Mouse (Mus musculus) hindbrain, postnatal 0 days (tissue): ENCODE measurements around the gene Eif4a1. TPM values are rescaled to one million over a fixed set of nuclear protein-coding genes. Genes with fewer than 3 reads are reported as not detected.
"Not testable (repeated sequence)": the region's sequence is repeated elsewhere in the genome, so short reads cannot be mapped to it uniquely, and the experiment has no call there.

ENCODE experiments used
- ATAC-seq: fragments of 200-750 bp; cut with Nextera tagmentation; 2 replicates; pipeline ENCODE4 v1.8.0; 2017; ENCODE audit warnings: mild to moderate bottlenecking, moderate TSS enrichment, moderate library complexity
- DNase-seq: peaks from one replicate; pipeline ENCODE4 v3.0.0-alpha.2; 2015; ENCODE audit warnings: low spot score
- H3K27ac ChIP-seq: fragments of 300-500 bp; sonication (generic); 2 replicates; pipeline ENCODE4 v1.5.1; 2014; ENCODE audit warnings: mild to moderate bottlenecking
- H3K27me3 ChIP-seq: fragments of 300-500 bp; sonication (generic); 2 replicates; pipeline ENCODE4 v1.6.1; 2014; ENCODE audit warnings: low read length, mixed read lengths; ENCODE audit not compliant: insufficient read depth
- H3K36me3 ChIP-seq: fragments of 300-500 bp; sonication (generic); 2 replicates; pipeline ENCODE4 v1.6.1; 2014; ENCODE audit warnings: low read length, mixed read lengths; ENCODE audit not compliant: insufficient read depth
- H3K4me1 ChIP-seq: fragments of 300-500 bp; sonication (generic); 2 replicates; pipeline ENCODE4 v1.6.1; 2014; ENCODE audit warnings: antibody characterized with exemption, low read length, mixed read lengths; ENCODE audit not compliant: insufficient read depth
- H3K4me2 ChIP-seq: fragments of 300-500 bp; sonication (generic); 2 replicates; pipeline ENCODE4 v1.6.1; 2014; ENCODE audit warnings: low read depth, mild to moderate bottlenecking, low read length, moderate library complexity, mixed read lengths
- H3K4me3 ChIP-seq: fragments of 300-500 bp; sonication (generic); 2 replicates; pipeline ENCODE4 v1.5.1; 2014; ENCODE audit warnings: low read length
- H3K9ac ChIP-seq: fragments of 300-500 bp; sonication (generic); replicated peaks from 2 replicates; pipeline ENCODE4 v1.6.1; 2014; ENCODE audit warnings: mild to moderate bottlenecking, low read length, moderate library complexity, mixed read lengths
- H3K9me3 ChIP-seq: fragments of 300-500 bp; sonication (generic); 2 replicates; pipeline ENCODE4 v1.6.1; 2016; ENCODE audit warnings: low read length, mixed read lengths
- CTCF ChIP-seq: IDR thresholded peaks from 2 replicates; pipeline ENCODE4 v1.5.1; 2016; ENCODE audit warnings: antibody characterized with exemption, control low read depth, low read depth
- WGBS: fragments of 180-500 bp; shearing (Covaris S2); extraction: QIAGEN DNeasy Blood & Tissue Kit; methylation state at CpG from one replicate; pipeline ENCODE4 v1.1.7; 2014; 5-methylcytosine and 5-hydroxymethylcytosine counted together
- polyA plus RNA-seq: library from polyadenylated mRNA; unstranded; fragments of >200 nt; fragmentation: Nextera tagmentation; extraction: Ambion mirVana; gene quantifications from 2 replicates; pipeline ENCODE4 v1.2.1, GENCODE M21; 2015
- total RNA-seq: library from RNA; depleted of rRNA; stranded (reverse); fragments of >200 nt; gene quantifications from 2 replicates; pipeline ENCODE4 v1.2.3, GENCODE M21; 2014

Eif4a1 gene
- total and polyA plus RNA-seq, 2 experiments from 2014 or later = 427 to 696 TPM

GRCm38 (mm10) chr11:69645860-69646259, 26.4 kb downstream of the Eif4a1 start:
- TF ChIP-seq CTCF = no peak
- 93% methylated on average over 5 of the region's 5 CpGs for WGBS

GRCm38 (mm10) chr11:69635471-69635870, 36.8 kb downstream of the Eif4a1 start:
- H3K4me3 ChIP-seq = no peak overlapping the region
- H3K4me2 ChIP-seq = peak overlapping the region; percentile 8; the same call in 1 of the 2 replicates
- DNase-seq (no peak), ATAC-seq (no peak)
- WGBS = 83% methylated on average over 3 of the region's 3 CpGs
- H3K9me3 ChIP-seq = no peaks in the 10 kb centered on the region
- H3K36me3 ChIP-seq = no peaks in the 10 kb centered on the region
- peaks cover 19% of the 10 kb centered on the region; the same call in 1 of the 2 replicates for H3K4me1 ChIP-seq
- H3K27me3 ChIP-seq = no peaks in the 10 kb centered on the region
- H3K9ac ChIP-seq = no peak overlapping the region
- H3K27ac ChIP-seq = no peak overlapping the region
- no peak for TF ChIP-seq CTCF

More at GRCm38 (mm10) chr11:69645860-69646259, 26.4 kb downstream of the Eif4a1 start:
- ATAC-seq (no peak), DNase-seq (no peak)
- Histone ChIP-seq H3K4me2 (no peak overlapping the region), H3K4me1 (no peaks in the 10 kb centered on the region), H3K27me3 (no peaks in the 10 kb centered on the region), H3K4me3 (no peak overlapping the region), H3K9me3 (no peaks in the 10 kb centered on the region), H3K36me3 (peaks cover 76% of the 10 kb centered on the region), H3K9ac (no peak overlapping the region), H3K27ac (no peak overlapping the region)

- ATAC-seq (peak; percentile 14; the same call in 1 of the 2 replicates), DNase-seq (peak; percentile 18)
- WGBS = under 1% methylated on average over 46 of the region's 50 CpGs
- Histone ChIP-seq H3K4me1 (peaks cover 19% of the 10 kb centered on the region; the same call in 1 of the 2 replicates), H3K27me3 (no peaks in the 10 kb centered on the region), H3K9me3 (no peaks in the 10 kb centered on the region), H3K4me2 (peak overlapping the region; percentile 79), H3K9ac (peak overlapping the region; percentile 96), H3K27ac (peak overlapping the region; percentile 91), H3K4me3 (peak overlapping the region; percentile 94), H3K36me3 (no peaks in the 10 kb centered on the region)
- TF ChIP-seq CTCF = no peak
These were observed 38.9 kb downstream of the Eif4a1 start for GRCm38 (mm10) chr11:69633128-69633866.

GRCm38 (mm10) chr11:69632284-69633089, 39.7 kb downstream of the Eif4a1 start, which contains the start of gene Fxr2:
Gene Fxr2 (plus strand): TSS chr11:69632990.
- under 1% methylated on average over 50 of the region's 56 CpGs for WGBS
- H3K27me3 ChIP-seq = no peaks in the 10 kb centered on the region
- TF ChIP-seq CTCF = peak; percentile 84
- H3K9ac ChIP-seq = peak within 1 kb of the TSS; percentile 96
- peak within 1 kb of the TSS; percentile 91 for H3K27ac ChIP-seq
- ATAC-seq (peak; percentile 100), DNase-seq (peak; percentile 100)
- no peaks in the 10 kb centered on the region for H3K36me3 ChIP-seq
- peaks cover 19% of the 10 kb centered on the region; the same call in 1 of the 2 replicates for H3K4me1 ChIP-seq
- H3K4me2 ChIP-seq = peak within 1 kb of the TSS; percentile 79
- no peaks in the 10 kb centered on the region for H3K9me3 ChIP-seq
- H3K4me3 ChIP-seq = peak within 1 kb of the TSS; percentile 94

- Histone ChIP-seq H3K27me3 (no peaks in the 10 kb centered on the region), H3K36me3 (no peaks in the 10 kb centered on the region), H3K4me2 (no peak overlapping the region), H3K9ac (no peak overlapping the region), H3K9me3 (no peaks in the 10 kb centered on the region), H3K4me3 (no peak overlapping the region), H3K27ac (no peak overlapping the region), H3K4me1 (peaks cover 10% of the 10 kb centered on the region; the same call in 1 of the 2 replicates)
- TF ChIP-seq CTCF = peak; percentile 59
- 61% methylated on average over 1 of the region's 1 CpGs for WGBS
- ATAC-seq (no peak), DNase-seq (peak; percentile 27)
These were observed 42.4 kb downstream of the Eif4a1 start for GRCm38 (mm10) chr11:69629802-69630201.

- ATAC-seq (no peak), DNase-seq (peak; percentile 87)
- Histone ChIP-seq H3K9ac (no peak overlapping the region), H3K27me3 (no peaks in the 10 kb centered on the region), H3K4me2 (no peak overlapping the region), H3K36me3 (no peaks in the 10 kb centered on the region), H3K4me3 (no peak overlapping the region), H3K9me3 (no peaks in the 10 kb centered on the region), H3K27ac (no peak overlapping the region), H3K4me1 (no peaks in the 10 kb centered on the region)
- WGBS = 38% methylated on average over 6 of the region's 6 CpGs
- TF ChIP-seq CTCF = peak; percentile 95
These were observed 43.9 kb downstream of the Eif4a1 start for GRCm38 (mm10) chr11:69628286-69628685.

- not testable (repeated sequence) for H3K9me3 ChIP-seq, H3K36me3 ChIP-seq, H3K9ac ChIP-seq, H3K4me3 ChIP-seq, H3K27me3 ChIP-seq, H3K27ac ChIP-seq, ATAC-seq, H3K4me1 ChIP-seq, DNase-seq, H3K4me2 ChIP-seq
- 96% methylated on average over 2 of the region's 2 CpGs for WGBS
These were observed 47.9 kb downstream of the Eif4a1 start for GRCm38 (mm10) chr11:69624339-69624738.
